Mouse (Mus musculus) kidney, adult 2 months (tissue): ENCODE data around the gene Tbc1d16.

Experiments used
- CTCF ChIP-seq: fragments of 200-500 bp; conservative IDR thresholded peaks from 2 replicates; pipeline ENCODE4 v1.5.1; 2011; ENCODE audit warnings: low read depth, mild to moderate bottlenecking, control low read depth, low read length, moderate library complexity, mixed read lengths; ENCODE audit not compliant: insufficient read depth, insufficient read length
- POLR2A ChIP-seq: fragments of 200-500 bp; IDR thresholded peaks from one replicate; pipeline ENCODE4 v1.6.1; 2011; ENCODE audit warnings: low read depth, low read length, control low read depth

DNA sequence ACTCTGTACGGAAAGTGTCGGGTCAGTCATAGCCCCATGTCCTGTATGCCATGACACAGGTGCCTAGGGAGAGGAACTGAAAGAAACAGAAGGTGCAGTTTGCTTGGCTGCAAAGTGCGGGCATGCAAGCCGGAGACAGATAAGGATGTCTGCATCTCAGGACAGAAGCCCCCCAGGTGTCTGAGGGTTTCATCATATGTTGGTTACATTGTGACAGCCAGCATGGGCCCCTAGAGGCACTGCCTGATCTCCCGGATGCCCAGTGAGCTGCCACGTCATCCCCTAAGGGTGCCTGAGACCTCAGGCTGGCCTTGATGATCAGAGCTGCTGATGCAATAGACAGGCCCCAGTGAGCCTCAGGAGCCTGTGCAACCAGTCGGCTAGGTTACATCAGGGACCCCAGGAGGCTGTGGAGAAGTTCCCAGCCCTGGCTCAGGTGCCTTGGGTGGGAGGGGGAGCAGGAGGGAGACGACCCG, 36.7 kb downstream of the Tbc1d16 start:
- TF ChIP-seq CTCF (no peak), POLR2A (no peak)
